Mouse (Mus musculus): ENCODE measurements around the gene Galnt14. TPM values are rescaled to one million over a fixed set of nuclear protein-coding genes. Genes with fewer than 3 reads are reported as not detected.

Galnt14 gene
- polyA plus RNA-seq, 1 experiment from 2014 or later, result 16.8 TPM

GRCm38 (mm10) chr17:73639401-73640116 lies 70.7 kb downstream of the Galnt14 start:
- H3K36me3 ChIP-seq (replicated peaks; ENCODE audit: control insufficient read depth, insufficient read depth), result no peaks in the 10 kb centered on the region
- WGBS, result 32% methylated on average over 6 of the region's 6 CpGs
- 0 out of 2 replicates have a peak overlapping the region, but pooled peaks have one; percentile 8 for H3K27ac ChIP-seq
- no peak overlapping the region for H3K9ac ChIP-seq
- DNase-seq (ENCODE audit: low spot score), result no peak
- H3K4me2 ChIP-seq (replicated peaks), result no peak overlapping the region
- no peaks in the 10 kb centered on the region for H3K9me3 ChIP-seq (ENCODE audit: control insufficient read depth, low read length)
- no peaks in the 10 kb centered on the region; the same call in 1 of the 2 replicates for H3K4me1 ChIP-seq (replicated peaks; ENCODE audit: control insufficient read depth, insufficient read depth, low read length)
- H3K4me3 ChIP-seq (replicated peaks; ENCODE audit: low read length), result no peak overlapping the region
- no peaks in the 10 kb centered on the region for H3K27me3 ChIP-seq (ENCODE audit: control insufficient read depth, insufficient read depth, low read length)
- ATAC-seq (ENCODE audit: low FRiP score), result no peak; the same call in 1 of the 2 replicates

GRCm38 (mm10) chr17:73636988-73637387 lies 73.3 kb downstream of the Galnt14 start:
- no peaks in the 10 kb centered on the region; the same call in 1 of the 2 replicates for H3K4me1 ChIP-seq (replicated peaks; ENCODE audit: control insufficient read depth, insufficient read depth, low read length)
- H3K27me3 ChIP-seq (ENCODE audit: control insufficient read depth, insufficient read depth, low read length), result no peaks in the 10 kb centered on the region
- no peak overlapping the region for H3K4me2 ChIP-seq (replicated peaks)
- WGBS, result 92% methylated on average over 5 of the region's 5 CpGs
- H3K9ac ChIP-seq, result no peak overlapping the region
- ATAC-seq (ENCODE audit: low FRiP score), result no peak
- H3K9me3 ChIP-seq (ENCODE audit: control insufficient read depth, low read length), result no peaks in the 10 kb centered on the region
- no peak overlapping the region for H3K27ac ChIP-seq
- H3K4me3 ChIP-seq (replicated peaks; ENCODE audit: low read length), result no peak overlapping the region
- H3K36me3 ChIP-seq (replicated peaks; ENCODE audit: control insufficient read depth, insufficient read depth), result no peaks in the 10 kb centered on the region
- DNase-seq (ENCODE audit: low spot score), result no peak

- no peaks in the 10 kb centered on the region for H3K36me3 ChIP-seq (replicated peaks; ENCODE audit: control insufficient read depth, insufficient read depth)
- H3K4me3 ChIP-seq (replicated peaks; ENCODE audit: low read length), result no peak overlapping the region
- H3K27me3 ChIP-seq (ENCODE audit: control insufficient read depth, insufficient read depth, low read length), result no peaks in the 10 kb centered on the region
- WGBS, result 58% methylated on average over 2 of the region's 2 CpGs
- no peak overlapping the region for H3K27ac ChIP-seq
- no peak for DNase-seq (ENCODE audit: low spot score)
- no peak overlapping the region for H3K4me2 ChIP-seq (replicated peaks)
- H3K4me1 ChIP-seq (replicated peaks; ENCODE audit: control insufficient read depth, insufficient read depth, low read length), result no peaks in the 10 kb centered on the region; the same call in 1 of the 2 replicates
- H3K9ac ChIP-seq, result no peak overlapping the region
- no peaks in the 10 kb centered on the region for H3K9me3 ChIP-seq (ENCODE audit: control insufficient read depth, low read length)
- no peak for ATAC-seq (ENCODE audit: low FRiP score)
Observed at GRCm38 (mm10) chr17:73634896-73635295, 75.4 kb downstream of the Galnt14 start.

- Histone ChIP-seq H3K4me2 (replicated peaks) (no peak overlapping the region), H3K36me3 (replicated peaks; ENCODE audit: control insufficient read depth, insufficient read depth) (no peaks in the 10 kb centered on the region), H3K9me3 (ENCODE audit: control insufficient read depth, low read length) (no peaks in the 10 kb centered on the region), H3K4me3 (replicated peaks; ENCODE audit: low read length) (no peak overlapping the region), H3K27me3 (ENCODE audit: control insufficient read depth, insufficient read depth, low read length) (no peaks in the 10 kb centered on the region), H3K27ac (no peak overlapping the region), H3K4me1 (replicated peaks; ENCODE audit: control insufficient read depth, insufficient read depth, low read length) (no peaks in the 10 kb centered on the region), H3K9ac (no peak overlapping the region)
- no peak for DNase-seq (ENCODE audit: low spot score)
- no peak for ATAC-seq (ENCODE audit: low FRiP score)
- WGBS, result 35% methylated on average over 11 of the region's 11 CpGs
Observed at GRCm38 (mm10) chr17:73633991-73634710, 76.1 kb downstream of the Galnt14 start.

- Histone ChIP-seq H3K27ac (no peak overlapping the region), H3K4me2 (replicated peaks) (no peak overlapping the region), H3K9me3 (ENCODE audit: control insufficient read depth, low read length) (no peaks in the 10 kb centered on the region), H3K4me3 (replicated peaks; ENCODE audit: low read length) (no peak overlapping the region), H3K36me3 (replicated peaks; ENCODE audit: control insufficient read depth, insufficient read depth) (no peaks in the 10 kb centered on the region), H3K9ac (no peak overlapping the region), H3K4me1 (replicated peaks; ENCODE audit: control insufficient read depth, insufficient read depth, low read length) (no peaks in the 10 kb centered on the region), H3K27me3 (ENCODE audit: control insufficient read depth, insufficient read depth, low read length) (no peaks in the 10 kb centered on the region)
- no peak for ATAC-seq (ENCODE audit: low FRiP score)
- no peak for DNase-seq (ENCODE audit: low spot score)
- 88% methylated on average over 14 of the region's 14 CpGs for WGBS
Observed at GRCm38 (mm10) chr17:73628263-73628914, 81.9 kb downstream of the Galnt14 start.

GRCm38 (mm10) chr17:73626912-73627311 lies 83.3 kb downstream of the Galnt14 start:
- Histone ChIP-seq H3K27me3 (ENCODE audit: control insufficient read depth, insufficient read depth, low read length) (no peaks in the 10 kb centered on the region), H3K4me2 (replicated peaks) (no peak overlapping the region), H3K9ac (no peak overlapping the region), H3K36me3 (replicated peaks; ENCODE audit: control insufficient read depth, insufficient read depth) (no peaks in the 10 kb centered on the region), H3K4me3 (replicated peaks; ENCODE audit: low read length) (no peak overlapping the region), H3K9me3 (ENCODE audit: control insufficient read depth, low read length) (no peaks in the 10 kb centered on the region), H3K4me1 (replicated peaks; ENCODE audit: control insufficient read depth, insufficient read depth, low read length) (no peaks in the 10 kb centered on the region), H3K27ac (no peak overlapping the region)
- ATAC-seq (ENCODE audit: low FRiP score), result no peak
- 68% methylated on average over 4 of the region's 4 CpGs for WGBS
- no peak for DNase-seq (ENCODE audit: low spot score)

- Histone ChIP-seq H3K4me1 (replicated peaks; ENCODE audit: control insufficient read depth, insufficient read depth, low read length) (0 out of 2 replicates have a peak, but pooled peaks cover 6% of the 10 kb centered on the region), H3K36me3 (replicated peaks; ENCODE audit: control insufficient read depth, insufficient read depth) (no peaks in the 10 kb centered on the region), H3K9me3 (ENCODE audit: control insufficient read depth, low read length) (no peaks in the 10 kb centered on the region), H3K4me2 (replicated peaks) (no peak overlapping the region), H3K4me3 (replicated peaks; ENCODE audit: low read length) (no peak overlapping the region), H3K27me3 (ENCODE audit: control insufficient read depth, insufficient read depth, low read length) (no peaks in the 10 kb centered on the region), H3K9ac (no peak overlapping the region), H3K27ac (no peak overlapping the region)
- ATAC-seq (ENCODE audit: low FRiP score) (no peak), DNase-seq (ENCODE audit: low spot score) (no peak)
- over 99% methylated on average over 4 of the region's 4 CpGs for WGBS
Observed at GRCm38 (mm10) chr17:73620049-73620448, 90.2 kb downstream of the Galnt14 start.

GRCm38 (mm10) chr17:73602552-73603478 lies 107.4 kb downstream of the Galnt14 start:
- no peak for DNase-seq (ENCODE audit: low spot score)
- no peaks in the 10 kb centered on the region for H3K27me3 ChIP-seq (ENCODE audit: control insufficient read depth, insufficient read depth, low read length)
- no peak for ATAC-seq (ENCODE audit: low FRiP score)
- no peaks in the 10 kb centered on the region for H3K9me3 ChIP-seq (ENCODE audit: control insufficient read depth, low read length)
- no peaks in the 10 kb centered on the region for H3K36me3 ChIP-seq (replicated peaks; ENCODE audit: control insufficient read depth, insufficient read depth)
- H3K4me2 ChIP-seq (replicated peaks), result no peak overlapping the region
- no peaks in the 10 kb centered on the region for H3K4me1 ChIP-seq (replicated peaks; ENCODE audit: control insufficient read depth, insufficient read depth, low read length)
- H3K27ac ChIP-seq, result no peak overlapping the region
- no peak overlapping the region for H3K9ac ChIP-seq
- 70% methylated on average over 5 of the region's 5 CpGs for WGBS
- H3K4me3 ChIP-seq (replicated peaks; ENCODE audit: low read length), result no peak overlapping the region
